Mouse (Mus musculus): ENCODE results near the gene Als2cl. TPM values are rescaled to one million over a fixed set of nuclear protein-coding genes. Genes with fewer than 3 reads are reported as not detected.

The Als2cl gene
- polyA plus RNA-seq, 1 experiment from 2014 or later, result 3.1 TPM

DNA sequence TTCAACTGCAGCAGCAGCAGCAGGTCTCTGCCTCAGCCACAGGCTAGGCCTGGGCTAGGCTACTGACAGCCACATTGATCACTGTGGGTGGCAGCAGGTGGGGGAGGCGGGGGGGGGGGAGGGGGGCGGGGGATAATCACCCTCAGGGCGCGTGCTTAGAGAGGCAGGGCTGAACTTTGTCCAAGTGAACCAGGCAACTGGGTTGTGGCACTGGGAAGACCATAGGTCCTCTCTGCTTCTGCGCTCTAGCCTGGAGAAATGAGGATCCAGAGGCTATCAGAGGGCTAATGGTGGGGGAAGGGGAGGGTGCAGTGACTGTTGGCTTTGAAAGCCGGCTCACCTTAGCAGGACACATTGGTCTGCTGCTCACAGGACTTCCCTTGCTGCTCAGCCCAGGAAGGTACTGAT, 4.4 kb upstream of the Als2cl start:
- no peaks in the 10 kb centered on the region for H3K9me3 ChIP-seq (replicated peaks; ENCODE audit: control insufficient read depth, low read length)
- peaks cover 11% of the 10 kb centered on the region for H3K27me3 ChIP-seq (ENCODE audit: control insufficient read depth, insufficient read depth, low read length)
- H3K4me1 ChIP-seq (ENCODE audit: control insufficient read depth, insufficient read depth, low read length), result peaks cover 29% of the 10 kb centered on the region
- H3K9ac ChIP-seq (ENCODE audit: low read length), result no peak overlapping the region
- H3K36me3 ChIP-seq (ENCODE audit: control insufficient read depth, insufficient read depth), result no peaks in the 10 kb centered on the region
- ATAC-seq (replicated peaks; ENCODE audit: extremely low read depth, insufficient read depth, low FRiP score), result no peak
- 40% methylated on average over 4 of the region's 6 CpGs for WGBS
- no peak overlapping the region for H3K4me3 ChIP-seq (ENCODE audit: low read length)
- H3K4me2 ChIP-seq (ENCODE audit: low read depth, low read length), result no peak overlapping the region
- no peak overlapping the region for H3K27ac ChIP-seq (ENCODE audit: low read length)

DNA sequence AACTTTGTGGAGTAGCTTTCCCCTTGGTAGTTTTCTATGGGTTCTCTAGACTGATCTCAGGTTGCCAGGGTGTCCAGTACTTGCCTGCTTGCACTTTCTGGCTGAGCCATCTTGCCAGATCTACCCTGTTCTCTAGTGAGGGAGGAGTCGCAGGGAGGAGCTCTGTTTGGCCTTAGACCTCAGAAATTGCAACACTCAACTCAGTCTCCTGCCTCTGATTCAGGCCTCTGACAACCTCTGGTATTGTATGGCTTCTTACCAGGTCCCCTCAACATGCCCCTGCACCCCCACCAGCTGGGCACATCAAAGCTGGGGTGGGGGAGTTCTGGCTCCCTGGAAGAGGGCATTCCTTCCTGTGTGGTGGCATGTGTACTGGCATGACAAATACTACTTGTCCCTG, 2.3 kb upstream of the Als2cl start:
- H3K9me3 ChIP-seq (replicated peaks; ENCODE audit: control insufficient read depth, low read length), result no peaks in the 10 kb centered on the region
- H3K36me3 ChIP-seq (ENCODE audit: control insufficient read depth, insufficient read depth), result no peaks in the 10 kb centered on the region
- no peak for ATAC-seq (replicated peaks; ENCODE audit: extremely low read depth, insufficient read depth, low FRiP score)
- no peak overlapping the region for H3K4me3 ChIP-seq (ENCODE audit: low read length)
- peaks cover 34% of the 10 kb centered on the region for H3K4me1 ChIP-seq (ENCODE audit: control insufficient read depth, insufficient read depth, low read length)
- no peak overlapping the region for H3K4me2 ChIP-seq (ENCODE audit: low read depth, low read length)
- WGBS, result 88% methylated on average over 1 of the region's 1 CpGs
- peak overlapping the region; percentile 81 for H3K27ac ChIP-seq (ENCODE audit: low read length)
- peaks cover 13% of the 10 kb centered on the region for H3K27me3 ChIP-seq (ENCODE audit: control insufficient read depth, insufficient read depth, low read length)
- no peak overlapping the region for H3K9ac ChIP-seq (ENCODE audit: low read length)

DNA sequence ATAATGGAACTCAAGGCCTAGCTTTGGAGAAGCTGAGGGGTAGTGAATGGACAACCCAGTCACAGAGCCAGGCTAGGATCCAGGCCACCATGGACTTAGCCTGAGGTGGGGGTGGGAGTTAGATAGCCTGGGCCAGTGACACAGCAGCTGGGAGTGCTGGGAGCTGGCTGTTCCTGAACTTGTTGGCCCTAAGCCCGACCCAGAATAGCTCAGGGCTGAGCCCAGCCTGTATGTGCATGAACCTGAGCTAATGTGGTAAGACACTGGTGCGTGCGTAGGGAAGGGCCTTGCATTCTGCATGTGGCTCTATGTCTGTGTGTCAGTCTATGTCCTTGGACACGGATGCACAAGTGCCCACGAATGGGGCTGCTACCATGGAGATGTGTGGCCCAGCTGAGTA, 1.8 kb upstream of the Als2cl start:
- H3K36me3 ChIP-seq (ENCODE audit: control insufficient read depth, insufficient read depth), result no peaks in the 10 kb centered on the region
- H3K27ac ChIP-seq (ENCODE audit: low read length), result peak overlapping the region; percentile 81
- H3K9me3 ChIP-seq (replicated peaks; ENCODE audit: control insufficient read depth, low read length), result no peaks in the 10 kb centered on the region
- H3K4me2 ChIP-seq (ENCODE audit: low read depth, low read length), result peak overlapping the region; percentile 26
- H3K9ac ChIP-seq (ENCODE audit: low read length), result peak overlapping the region; percentile 38; the same call in 1 of the 2 replicates
- peaks cover 11% of the 10 kb centered on the region for H3K27me3 ChIP-seq (ENCODE audit: control insufficient read depth, insufficient read depth, low read length)
- peaks cover 34% of the 10 kb centered on the region for H3K4me1 ChIP-seq (ENCODE audit: control insufficient read depth, insufficient read depth, low read length)
- ATAC-seq (replicated peaks; ENCODE audit: extremely low read depth, insufficient read depth, low FRiP score), result peak; percentile 80
- H3K4me3 ChIP-seq (ENCODE audit: low read length), result no peak overlapping the region
- 47% methylated on average over 5 of the region's 5 CpGs for WGBS

DNA sequence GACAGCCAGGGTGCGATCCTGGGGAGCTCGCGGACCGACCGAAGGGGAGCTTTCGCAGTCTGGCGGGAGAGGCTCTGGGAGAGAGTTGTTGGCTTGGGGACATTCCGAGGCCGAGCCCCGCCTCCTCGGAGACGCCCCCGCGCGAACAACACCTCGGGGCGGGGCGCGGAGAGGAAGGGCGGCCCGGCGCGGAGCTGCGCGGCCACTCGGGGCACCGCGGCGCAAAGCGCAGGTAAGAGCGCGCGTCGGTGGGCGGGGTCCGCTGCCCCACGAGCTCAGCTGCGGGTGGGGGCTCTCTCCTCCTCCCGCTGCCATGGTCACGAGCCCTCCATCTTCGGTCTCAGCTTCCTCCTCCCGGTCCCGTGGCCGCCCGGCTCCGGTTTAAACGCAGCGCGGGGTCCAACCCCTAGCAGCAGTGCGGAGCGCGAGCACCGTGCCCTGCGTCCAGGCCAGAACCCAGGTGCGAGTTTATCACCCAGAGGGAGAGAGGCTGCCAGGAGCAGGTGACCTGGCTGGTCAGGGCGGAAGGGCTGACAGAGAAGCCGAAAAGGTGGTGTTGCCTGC, 410 bp downstream of the Als2cl start, which contains the start of gene Tmie:
Tmie (minus strand) TSS at position 116 of the 564 bp plus-strand sequence.
- Histone ChIP-seq H3K9me3 (replicated peaks; ENCODE audit: control insufficient read depth, low read length) (no peaks in the 10 kb centered on the region), H3K4me2 (ENCODE audit: low read depth, low read length) (peak within 1 kb of the TSS; percentile 91), H3K4me3 (ENCODE audit: low read length) (peak within 1 kb of the TSS; percentile 68), H3K27me3 (ENCODE audit: control insufficient read depth, insufficient read depth, low read length) (0 out of 2 replicates have a peak, but pooled peaks cover 5% of the 10 kb centered on the region), H3K27ac (ENCODE audit: low read length) (peak within 1 kb of the TSS; percentile 71), H3K36me3 (ENCODE audit: control insufficient read depth, insufficient read depth) (no peaks in the 10 kb centered on the region), H3K4me1 (ENCODE audit: control insufficient read depth, insufficient read depth, low read length) (peaks cover 28% of the 10 kb centered on the region), H3K9ac (ENCODE audit: low read length) (peak within 1 kb of the TSS; percentile 73)
- ATAC-seq (replicated peaks; ENCODE audit: extremely low read depth, insufficient read depth, low FRiP score), result peak; percentile 75
- under 1% methylated on average over 56 of the region's 57 CpGs for WGBS

DNA sequence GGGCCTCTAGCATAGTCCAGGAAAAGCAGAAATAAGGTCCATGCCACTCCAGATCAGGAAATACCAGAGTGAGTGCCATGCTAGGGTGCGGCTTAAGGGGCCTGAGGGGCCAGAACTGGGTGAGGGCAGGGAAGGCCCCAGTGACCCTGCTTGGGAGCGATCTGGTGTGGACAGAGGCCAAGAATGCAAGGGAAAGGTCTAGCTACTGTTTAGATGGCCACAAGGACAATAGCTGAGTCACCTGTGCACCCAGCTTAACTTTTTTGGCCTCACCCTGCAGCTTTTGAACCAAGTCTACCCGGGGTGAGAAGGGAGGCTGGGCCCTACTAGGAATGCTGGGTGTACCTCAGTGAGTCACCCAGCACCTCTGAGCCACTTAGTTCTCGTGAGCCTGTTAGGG, 1.1 kb downstream of the Als2cl start:
- no peaks in the 10 kb centered on the region for H3K9me3 ChIP-seq (replicated peaks; ENCODE audit: control insufficient read depth, low read length)
- no peak for ATAC-seq (replicated peaks; ENCODE audit: extremely low read depth, insufficient read depth, low FRiP score)
- 63% methylated on average over 4 of the region's 4 CpGs for WGBS
- H3K4me1 ChIP-seq (ENCODE audit: control insufficient read depth, insufficient read depth, low read length), result peaks cover 28% of the 10 kb centered on the region
- H3K9ac ChIP-seq (ENCODE audit: low read length), result peak overlapping the region; percentile 73
- no peaks in the 10 kb centered on the region for H3K36me3 ChIP-seq (ENCODE audit: control insufficient read depth, insufficient read depth)
- H3K4me2 ChIP-seq (ENCODE audit: low read depth, low read length), result peak overlapping the region; percentile 91
- H3K27ac ChIP-seq (ENCODE audit: low read length), result no peak overlapping the region
- peak overlapping the region; percentile 68 for H3K4me3 ChIP-seq (ENCODE audit: low read length)
- 0 out of 2 replicates have a peak, but pooled peaks cover 5% of the 10 kb centered on the region for H3K27me3 ChIP-seq (ENCODE audit: control insufficient read depth, insufficient read depth, low read length)

DNA sequence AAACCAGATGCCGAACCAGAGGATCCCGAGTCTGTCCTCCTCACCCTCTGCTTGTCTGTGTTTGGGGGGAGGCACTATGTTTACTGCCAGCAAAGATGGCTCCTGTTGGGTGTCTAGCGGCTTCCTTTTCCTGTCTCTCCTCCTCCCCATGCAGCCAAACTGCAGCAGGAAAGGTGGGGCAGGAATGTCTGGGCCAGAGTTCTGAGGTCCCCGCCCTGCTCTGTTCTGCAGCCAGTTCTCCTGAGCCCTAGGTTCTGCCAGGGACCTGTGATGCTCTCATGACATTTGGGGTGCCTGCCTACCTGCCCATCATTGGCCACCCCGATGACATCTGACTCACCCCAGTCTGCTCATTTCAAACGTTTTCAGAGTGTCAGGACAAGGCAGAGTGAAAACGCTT, 2.3 kb downstream of the Als2cl start:
- Histone ChIP-seq H3K27me3 (ENCODE audit: control insufficient read depth, insufficient read depth, low read length) (0 out of 2 replicates have a peak, but pooled peaks cover 5% of the 10 kb centered on the region), H3K4me1 (ENCODE audit: control insufficient read depth, insufficient read depth, low read length) (peaks cover 28% of the 10 kb centered on the region), H3K9me3 (replicated peaks; ENCODE audit: control insufficient read depth, low read length) (no peaks in the 10 kb centered on the region), H3K4me2 (ENCODE audit: low read depth, low read length) (no peak overlapping the region), H3K9ac (ENCODE audit: low read length) (no peak overlapping the region), H3K4me3 (ENCODE audit: low read length) (no peak overlapping the region), H3K27ac (ENCODE audit: low read length) (no peak overlapping the region), H3K36me3 (ENCODE audit: control insufficient read depth, insufficient read depth) (no peaks in the 10 kb centered on the region)
- WGBS, result 66% methylated on average over 7 of the region's 7 CpGs
- ATAC-seq (replicated peaks; ENCODE audit: extremely low read depth, insufficient read depth, low FRiP score), result no peak

DNA sequence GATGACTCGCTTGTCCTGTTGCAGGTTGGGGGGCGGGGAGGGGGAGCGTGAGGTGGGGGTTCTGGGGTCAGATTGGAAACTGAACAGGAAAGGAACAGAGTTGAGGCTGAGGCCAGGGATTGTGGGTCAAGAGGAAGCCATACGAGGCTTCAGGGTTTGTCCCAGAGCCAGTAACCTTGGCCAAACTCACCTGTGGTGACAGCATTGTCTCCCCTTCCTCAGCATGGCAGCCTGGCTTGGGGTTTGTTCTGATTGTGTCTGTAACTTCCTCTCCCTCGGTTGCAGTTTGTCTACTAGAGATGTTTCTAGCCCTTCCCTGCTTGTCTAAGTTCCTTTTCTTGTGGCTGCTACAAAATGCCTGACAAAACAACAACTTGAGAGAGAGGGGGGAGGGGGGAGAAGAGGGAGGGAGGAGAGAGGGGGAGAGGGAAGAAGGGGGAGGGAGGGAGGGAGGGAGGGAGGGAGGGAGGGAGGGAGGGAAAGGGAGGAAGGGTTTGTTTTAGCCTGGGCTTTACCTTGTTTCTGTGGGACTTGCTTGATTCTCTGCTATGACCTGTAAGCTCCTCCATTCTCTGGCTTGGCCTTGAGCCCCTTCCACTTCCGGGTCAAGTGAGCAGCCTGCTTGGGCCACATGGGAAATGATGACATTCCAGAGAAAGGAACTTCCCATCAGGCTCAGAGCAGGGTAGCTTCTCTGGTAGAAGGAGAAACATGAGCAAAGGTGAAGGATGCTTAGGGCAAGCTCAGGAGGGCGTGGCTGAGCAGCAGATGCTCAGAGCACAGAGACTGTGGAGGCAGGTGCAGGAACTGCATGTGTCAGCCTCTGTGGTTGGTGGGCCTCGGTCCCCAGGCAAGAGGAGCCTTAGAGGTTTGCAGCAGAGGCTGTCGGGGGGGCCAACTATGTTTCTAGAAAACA, 8.0 kb downstream of the Als2cl start:
- no peak overlapping the region for H3K4me2 ChIP-seq (ENCODE audit: low read depth, low read length)
- H3K4me3 ChIP-seq (ENCODE audit: low read length), result no peak overlapping the region
- WGBS, result 63% methylated on average over 9 of the region's 9 CpGs
- peaks cover 2% of the 10 kb centered on the region; the same call in 1 of the 2 replicates for H3K4me1 ChIP-seq (ENCODE audit: control insufficient read depth, insufficient read depth, low read length)
- no peak overlapping the region for H3K27ac ChIP-seq (ENCODE audit: low read length)
- H3K36me3 ChIP-seq (ENCODE audit: control insufficient read depth, insufficient read depth), result no peaks in the 10 kb centered on the region
- H3K9ac ChIP-seq (ENCODE audit: low read length), result no peak overlapping the region
- H3K9me3 ChIP-seq (replicated peaks; ENCODE audit: control insufficient read depth, low read length), result no peaks in the 10 kb centered on the region
- ATAC-seq (replicated peaks; ENCODE audit: extremely low read depth, insufficient read depth, low FRiP score), result no peak
- H3K27me3 ChIP-seq (ENCODE audit: control insufficient read depth, insufficient read depth, low read length), result no peaks in the 10 kb centered on the region

DNA sequence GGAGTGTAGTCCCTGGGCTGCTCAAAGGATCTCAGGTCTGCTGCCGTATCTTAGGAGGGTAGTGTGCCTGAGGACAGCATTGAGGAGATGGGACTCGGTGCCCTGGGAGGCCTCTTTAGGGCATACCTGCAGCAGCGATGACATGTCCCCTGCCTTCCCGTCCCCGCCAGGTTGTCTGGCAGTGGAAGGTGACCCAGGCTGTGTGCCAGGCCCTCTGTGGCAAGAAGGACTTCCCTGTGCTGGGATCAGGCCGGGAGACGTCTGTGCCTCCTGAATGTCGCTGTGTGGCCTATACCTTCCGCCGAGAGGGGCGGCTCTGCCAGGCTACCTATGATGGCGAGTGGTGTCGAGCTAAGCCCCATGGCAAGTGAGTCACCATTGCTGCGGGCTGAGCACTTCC, 9.3 kb downstream of the Als2cl start:
- H3K4me1 ChIP-seq (ENCODE audit: control insufficient read depth, insufficient read depth, low read length), result peaks cover 2% of the 10 kb centered on the region; the same call in 1 of the 2 replicates
- no peaks in the 10 kb centered on the region for H3K27me3 ChIP-seq (ENCODE audit: control insufficient read depth, insufficient read depth, low read length)
- no peak for ATAC-seq (replicated peaks; ENCODE audit: extremely low read depth, insufficient read depth, low FRiP score)
- 87% methylated on average over 14 of the region's 14 CpGs for WGBS
- H3K9ac ChIP-seq (ENCODE audit: low read length), result no peak overlapping the region
- H3K4me3 ChIP-seq (ENCODE audit: low read length), result no peak overlapping the region
- H3K27ac ChIP-seq (ENCODE audit: low read length), result no peak overlapping the region
- H3K4me2 ChIP-seq (ENCODE audit: low read depth, low read length), result no peak overlapping the region
- no peaks in the 10 kb centered on the region for H3K36me3 ChIP-seq (ENCODE audit: control insufficient read depth, insufficient read depth)
- H3K9me3 ChIP-seq (replicated peaks; ENCODE audit: control insufficient read depth, low read length), result no peaks in the 10 kb centered on the region
